Mouse (Mus musculus) forebrain, embryonic 12.5 days (tissue): Measurements from ENCODE around the gene Atp6v0e. TPM values are rescaled to one million over a fixed set of nuclear protein-coding genes. Genes with fewer than 3 reads are reported as not detected.

Experiments
- ATAC-seq: fragments of 200-750 bp; cut with Nextera tagmentation; 2 replicates; pipeline ENCODE4 v1.8.0; 2017; ENCODE audit warnings: moderate TSS enrichment; ENCODE audit not compliant: low FRiP score
- H3K27ac ChIP-seq: fragments of 300-500 bp; sonication (generic); 2 replicates; pipeline ENCODE4 v1.5.1; 2016; ENCODE audit warnings: mild to moderate bottlenecking
- H3K27me3 ChIP-seq: fragments of 300-500 bp; sonication (generic); 2 replicates; pipeline ENCODE4 v1.6.1; 2016; ENCODE audit warnings: mild to moderate bottlenecking
- H3K36me3 ChIP-seq: fragments of 300-500 bp; sonication (generic); replicated peaks from 2 replicates; pipeline ENCODE4 v1.6.1; 2016; ENCODE audit warnings: mild to moderate bottlenecking
- H3K4me1 ChIP-seq: fragments of 300-500 bp; sonication (generic); 2 replicates; pipeline ENCODE4 v1.6.1; 2016
- H3K4me2 ChIP-seq: fragments of 300-500 bp; sonication (generic); 2 replicates; pipeline ENCODE4 v1.6.1; 2016; ENCODE audit warnings: mild to moderate bottlenecking, moderate library complexity
- H3K4me3 ChIP-seq: fragments of 300-500 bp; sonication (generic); replicated peaks from 2 replicates; pipeline ENCODE4 v1.5.1; 2016; ENCODE audit warnings: mild to moderate bottlenecking
- H3K9ac ChIP-seq: fragments of 300-500 bp; sonication (generic); 2 replicates; pipeline ENCODE4 v1.6.1; 2016; ENCODE audit warnings: mild to moderate bottlenecking
- H3K9me3 ChIP-seq: fragments of 300-500 bp; sonication (generic); 2 replicates; pipeline ENCODE4 v1.6.1; 2016
- WGBS: fragments of 180-500 bp; shearing (Covaris S2); methylation state at CpG from one replicate; pipeline ENCODE4 v1.1.7; 2016; 5-methylcytosine and 5-hydroxymethylcytosine counted together
- polyA plus RNA-seq: library from polyadenylated mRNA; unstranded; fragments of >200 nt; fragmentation: Nextera tagmentation; extraction: Ambion mirVana; gene quantifications from 2 replicates; pipeline ENCODE4 v1.2.1, GENCODE M21; 2016

Atp6v0e gene
- polyA plus RNA-seq: 94.5 and 104 TPM in 2 replicates

DNA sequence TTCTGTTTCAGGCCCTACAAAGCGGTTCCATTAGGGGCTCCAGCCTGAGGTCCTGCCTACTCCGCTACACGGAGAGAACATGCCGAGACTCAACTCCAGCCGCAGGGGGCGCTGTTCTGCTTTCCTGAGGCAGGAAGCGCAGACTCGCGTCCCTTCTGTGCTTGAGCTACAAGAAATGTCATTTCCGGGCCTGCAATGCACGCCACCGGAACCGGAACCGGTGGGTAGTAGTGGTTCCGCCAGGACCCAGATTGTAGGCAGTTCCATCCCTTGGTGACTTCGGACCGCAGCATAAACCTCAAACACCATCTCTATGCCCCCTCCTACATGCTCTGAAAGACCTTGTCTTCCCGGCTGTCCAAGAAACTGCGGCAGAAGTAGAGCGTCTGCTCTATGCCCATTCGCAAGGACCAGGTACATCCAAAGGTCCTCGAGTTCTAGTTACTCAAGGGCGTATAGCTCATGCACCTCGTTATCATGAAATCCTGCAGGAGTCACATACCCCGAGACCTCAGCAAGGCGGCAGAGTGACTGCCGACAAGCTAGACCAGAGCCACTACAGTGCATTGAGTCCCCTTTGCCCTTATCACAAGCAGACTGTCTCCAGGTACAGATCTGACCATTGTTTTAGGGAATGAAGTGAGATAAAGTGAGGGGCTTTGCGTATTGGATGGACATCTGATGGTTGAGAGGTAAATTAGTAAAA is at the start of gene Atp6v0e:
Atp6v0e (plus strand) TSS at position 254 of the 706 bp plus-strand sequence.
- Histone ChIP-seq H3K9ac (peak within 1 kb of the TSS; percentile 69), H3K4me3 (peak within 1 kb of the TSS; percentile 65), H3K27ac (no peak within 1 kb of the TSS), H3K27me3 (peaks cover 3% of the 10 kb centered on the region; the same call in 1 of the 2 replicates), H3K36me3 (no peaks in the 10 kb centered on the region), H3K9me3 (no peaks in the 10 kb centered on the region), H3K4me1 (peaks cover 15% of the 10 kb centered on the region), H3K4me2 (peak within 1 kb of the TSS; percentile 92)
- ATAC-seq: peak; percentile 84
- WGBS: 2% methylated on average over 28 of the region's 28 CpGs

- 92% methylated on average over 6 of the region's 6 CpGs for WGBS
- peaks cover 86% of the 10 kb centered on the region for H3K36me3 ChIP-seq
- H3K4me2 ChIP-seq: no peak overlapping the region
- H3K4me3 ChIP-seq: no peak overlapping the region
- no peaks in the 10 kb centered on the region for H3K27me3 ChIP-seq
- no peak overlapping the region for H3K27ac ChIP-seq
- H3K9ac ChIP-seq: no peak overlapping the region
- H3K9me3 ChIP-seq: no peaks in the 10 kb centered on the region
- H3K4me1 ChIP-seq: no peaks in the 10 kb centered on the region
- no peak for ATAC-seq
Measured at GRCm38 (mm10) chr17:26614286-26614685, 48.7 kb upstream of the Atp6v0e start.

DNA sequence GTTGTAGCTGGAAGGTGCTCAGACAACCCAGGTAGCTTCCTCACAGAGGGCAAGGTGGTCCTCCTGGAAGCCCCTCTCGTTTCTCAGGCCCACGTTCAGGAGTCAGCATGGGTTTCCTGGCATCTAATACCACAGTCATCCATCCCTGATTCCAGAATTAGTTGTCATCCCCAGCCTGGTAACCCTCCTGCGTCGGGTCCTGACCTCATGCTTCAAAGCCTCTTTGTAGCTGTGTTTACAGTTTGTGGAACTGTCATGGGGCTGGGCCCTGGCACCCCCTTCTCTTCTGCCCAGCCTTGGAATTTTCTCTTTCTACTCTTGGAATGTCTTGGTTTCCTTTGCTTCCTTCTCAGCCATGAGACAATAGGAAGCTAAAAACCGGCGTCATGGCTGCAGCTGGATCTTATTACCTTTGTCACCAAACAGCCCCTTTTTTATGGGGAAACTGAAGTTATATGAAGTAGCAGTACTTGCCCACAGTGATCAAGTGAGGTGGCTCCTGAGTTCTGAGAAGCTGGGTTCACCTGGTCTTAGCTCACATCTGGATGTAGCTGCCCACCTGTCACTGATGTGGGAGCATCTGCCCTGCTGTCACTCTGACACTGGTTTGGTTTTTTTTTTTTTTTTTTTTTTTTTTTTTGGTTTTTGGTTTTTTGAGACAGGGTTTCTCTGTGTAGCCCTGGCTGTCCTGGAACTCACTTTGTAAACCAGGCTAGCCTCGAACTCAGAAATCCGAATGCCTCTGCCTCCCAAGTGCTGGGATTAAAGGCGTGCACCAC is 48.1 kb upstream of the Atp6v0e start:
- no peak overlapping the region for H3K27ac ChIP-seq
- no peaks in the 10 kb centered on the region for H3K4me1 ChIP-seq
- WGBS: 87% methylated on average over 9 of the region's 9 CpGs
- no peak overlapping the region for H3K4me3 ChIP-seq
- no peak for ATAC-seq
- no peaks in the 10 kb centered on the region for H3K9me3 ChIP-seq
- H3K9ac ChIP-seq: no peak overlapping the region
- no peaks in the 10 kb centered on the region for H3K27me3 ChIP-seq
- H3K36me3 ChIP-seq: peaks cover 85% of the 10 kb centered on the region
- no peak overlapping the region for H3K4me2 ChIP-seq

GRCm38 (mm10) chr17:26616696-26617095 is 46.3 kb upstream of the Atp6v0e start:
- 97% methylated on average over 2 of the region's 2 CpGs for WGBS
- ATAC-seq: no peak
- no peaks in the 10 kb centered on the region for H3K27me3 ChIP-seq
- no peak overlapping the region for H3K4me3 ChIP-seq
- H3K4me1 ChIP-seq: no peaks in the 10 kb centered on the region
- H3K9me3 ChIP-seq: no peaks in the 10 kb centered on the region
- peaks cover 76% of the 10 kb centered on the region for H3K36me3 ChIP-seq
- H3K9ac ChIP-seq: no peak overlapping the region
- H3K4me2 ChIP-seq: no peak overlapping the region
- no peak overlapping the region for H3K27ac ChIP-seq

DNA sequence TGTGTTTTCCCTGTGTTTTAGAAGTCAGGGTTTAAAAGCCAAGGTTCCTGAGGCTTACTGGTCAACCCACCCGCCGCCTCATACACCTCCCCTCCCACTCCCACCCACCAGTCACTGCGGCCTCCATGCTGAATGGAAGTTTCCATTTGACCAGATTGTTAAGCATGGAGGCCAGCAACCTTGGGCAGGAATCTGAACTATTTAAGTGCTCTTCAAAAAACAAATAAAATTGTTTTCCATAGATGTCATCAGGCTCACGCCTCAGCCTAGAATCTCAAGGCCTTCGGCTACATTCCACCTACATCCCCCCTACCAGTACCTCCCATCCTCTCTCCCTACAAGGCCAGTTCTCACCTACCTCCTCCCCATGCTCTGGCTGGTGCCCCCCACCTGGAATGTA is 44.5 kb upstream of the Atp6v0e start:
- Histone ChIP-seq H3K9ac (no peak overlapping the region), H3K4me1 (no peaks in the 10 kb centered on the region), H3K4me3 (no peak overlapping the region), H3K4me2 (no peak overlapping the region), H3K27ac (no peak overlapping the region), H3K27me3 (no peaks in the 10 kb centered on the region), H3K9me3 (no peaks in the 10 kb centered on the region), H3K36me3 (peaks cover 70% of the 10 kb centered on the region)
- 94% methylated on average over 5 of the region's 5 CpGs for WGBS
- no peak for ATAC-seq

DNA sequence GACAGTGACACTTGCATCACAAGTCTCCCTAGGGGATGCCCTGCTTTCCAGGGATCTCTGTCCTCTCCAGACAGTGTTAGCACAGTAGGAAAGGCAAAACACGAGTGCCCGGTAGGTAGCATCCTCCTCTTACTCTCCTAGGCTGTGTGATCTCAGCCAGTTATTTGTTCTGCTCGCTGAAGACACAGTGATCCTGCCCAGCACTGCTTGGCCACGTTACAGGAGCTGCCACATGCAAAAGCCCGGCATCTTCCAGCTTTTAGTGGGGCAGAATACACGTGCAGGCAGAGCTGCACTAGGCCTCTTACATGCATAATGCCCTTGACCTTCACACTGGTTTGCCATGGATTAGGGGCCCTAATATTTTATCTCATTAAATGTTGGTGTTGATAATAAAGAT is 43.5 kb upstream of the Atp6v0e start:
- WGBS: 92% methylated on average over 6 of the region's 6 CpGs
- Histone ChIP-seq H3K4me2 (no peak overlapping the region), H3K27ac (no peak overlapping the region), H3K4me1 (no peaks in the 10 kb centered on the region), H3K36me3 (peaks cover 70% of the 10 kb centered on the region), H3K4me3 (no peak overlapping the region), H3K27me3 (no peaks in the 10 kb centered on the region), H3K9ac (no peak overlapping the region), H3K9me3 (no peaks in the 10 kb centered on the region)
- ATAC-seq: no peak

DNA sequence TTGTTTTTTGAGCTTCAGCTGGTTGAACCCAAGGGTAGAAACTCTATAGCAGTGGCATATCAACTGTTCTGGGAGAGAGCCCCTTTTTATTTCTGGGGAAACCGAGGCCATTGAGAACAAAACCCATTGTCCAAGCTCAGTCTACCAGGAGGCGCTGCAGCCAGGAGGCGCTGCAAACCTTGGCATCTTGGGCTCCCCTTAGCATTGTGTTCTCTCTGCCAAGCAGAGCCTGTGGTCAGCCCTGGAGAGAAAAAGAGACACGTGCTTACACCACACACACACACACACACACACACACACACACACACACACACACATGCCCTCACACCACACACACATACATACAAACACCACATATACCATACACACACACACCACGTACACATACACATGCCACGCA is 42.7 kb upstream of the Atp6v0e start:
- Histone ChIP-seq H3K9me3 (no peaks in the 10 kb centered on the region), H3K4me1 (no peaks in the 10 kb centered on the region), H3K9ac (no peak overlapping the region), H3K27ac (no peak overlapping the region), H3K4me3 (no peak overlapping the region), H3K36me3 (peaks cover 72% of the 10 kb centered on the region), H3K4me2 (no peak overlapping the region), H3K27me3 (no peaks in the 10 kb centered on the region)
- WGBS: 94% methylated on average over 6 of the region's 6 CpGs
- no peak for ATAC-seq

GRCm38 (mm10) chr17:26620786-26621766 is 42.0 kb upstream of the Atp6v0e start:
- Histone ChIP-seq H3K36me3 (peaks cover 74% of the 10 kb centered on the region), H3K4me1 (no peaks in the 10 kb centered on the region), H3K27me3 (no peaks in the 10 kb centered on the region), H3K4me2 (no peak overlapping the region), H3K4me3 (no peak overlapping the region), H3K9ac (no peak overlapping the region), H3K27ac (no peak overlapping the region), H3K9me3 (no peaks in the 10 kb centered on the region)
- no peak for ATAC-seq
- WGBS: 92% methylated on average over 17 of the region's 17 CpGs

- ATAC-seq: no peak
- Histone ChIP-seq H3K27me3 (no peaks in the 10 kb centered on the region), H3K27ac (no peak overlapping the region), H3K9me3 (no peaks in the 10 kb centered on the region), H3K4me3 (no peak overlapping the region), H3K4me2 (no peak overlapping the region), H3K36me3 (peaks cover 70% of the 10 kb centered on the region), H3K9ac (no peak overlapping the region), H3K4me1 (no peaks in the 10 kb centered on the region)
- WGBS: 90% methylated on average over 5 of the region's 5 CpGs
Measured at GRCm38 (mm10) chr17:26621912-26622311, 41.1 kb upstream of the Atp6v0e start.

- H3K27ac ChIP-seq: no peak overlapping the region
- H3K27me3 ChIP-seq: no peaks in the 10 kb centered on the region
- no peak overlapping the region for H3K9ac ChIP-seq
- ATAC-seq: no peak
- H3K4me2 ChIP-seq: no peak overlapping the region
- no peaks in the 10 kb centered on the region for H3K9me3 ChIP-seq
- WGBS: 91% methylated on average over 6 of the region's 6 CpGs
- peaks cover 72% of the 10 kb centered on the region for H3K36me3 ChIP-seq
- no peak overlapping the region for H3K4me3 ChIP-seq
- H3K4me1 ChIP-seq: no peaks in the 10 kb centered on the region
Measured at GRCm38 (mm10) chr17:26623991-26624390, 39.0 kb upstream of the Atp6v0e start.

DNA sequence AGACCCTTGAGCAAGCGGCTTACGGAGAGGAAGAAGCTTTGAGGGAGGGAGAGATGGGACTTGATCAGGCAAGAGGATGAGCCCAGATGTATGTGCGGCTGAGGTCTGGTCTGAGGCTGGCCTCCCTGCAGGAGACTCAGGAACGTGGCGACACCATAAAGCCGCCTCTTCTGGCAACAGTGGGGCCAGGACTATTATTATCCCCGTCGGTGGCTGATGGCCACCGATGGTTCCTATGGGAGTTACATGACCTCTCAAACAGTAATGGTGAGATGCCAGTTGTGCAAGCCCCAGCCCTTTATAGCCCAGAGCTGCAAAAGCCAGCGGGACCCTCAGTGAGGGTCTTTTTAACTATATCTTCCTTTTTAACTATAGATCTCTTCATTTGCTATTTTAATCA is 38.0 kb upstream of the Atp6v0e start:
- Histone ChIP-seq H3K9me3 (no peaks in the 10 kb centered on the region), H3K4me2 (no peak overlapping the region), H3K9ac (no peak overlapping the region), H3K36me3 (peaks cover 76% of the 10 kb centered on the region), H3K4me3 (no peak overlapping the region), H3K27me3 (no peaks in the 10 kb centered on the region), H3K4me1 (no peaks in the 10 kb centered on the region), H3K27ac (no peak overlapping the region)
- WGBS: 90% methylated on average over 10 of the region's 10 CpGs
- ATAC-seq: no peak

DNA sequence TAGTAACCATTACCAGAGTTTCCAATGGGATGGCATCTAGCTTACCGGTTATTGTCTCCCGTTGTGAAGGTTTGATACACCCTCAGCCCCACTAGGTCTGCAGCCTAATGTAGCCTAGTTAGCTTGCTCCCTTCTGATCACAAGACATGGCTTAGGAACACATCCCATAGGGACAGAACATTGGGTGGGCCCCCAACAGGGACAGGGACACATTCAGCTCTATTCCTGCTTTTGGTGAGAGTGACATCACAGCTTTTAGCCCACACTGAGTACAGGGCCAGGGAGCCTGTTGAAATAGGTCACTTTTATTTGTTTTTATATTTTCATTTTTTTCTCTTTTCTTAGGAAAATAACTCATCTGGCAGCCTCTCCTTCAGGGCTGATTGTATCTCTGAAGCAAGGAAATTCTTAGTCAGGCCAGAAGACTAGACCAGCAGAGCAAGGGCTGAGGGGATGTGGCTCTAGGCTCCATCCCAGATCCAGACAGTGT is 37.5 kb upstream of the Atp6v0e start:
- no peak for ATAC-seq
- 95% methylated on average over 2 of the region's 2 CpGs for WGBS

More for the DNA sequence above, 37.5 kb upstream of the Atp6v0e start:
- Histone ChIP-seq H3K4me3 (no peak overlapping the region), H3K36me3 (peaks cover 78% of the 10 kb centered on the region), H3K4me1 (no peaks in the 10 kb centered on the region), H3K9me3 (no peaks in the 10 kb centered on the region), H3K4me2 (no peak overlapping the region), H3K9ac (no peak overlapping the region), H3K27ac (no peak overlapping the region), H3K27me3 (no peaks in the 10 kb centered on the region)
